Mouse (Mus musculus) spleen, embryonic (tissue): ENCODE data around the gene Ergic1.

Experiments used
- CTCF ChIA-PET: fragments of 350-600 bp; sonication (Branson Sonifier 250); formaldehyde crosslinking; loops from one replicate; lab custom pipeline; 2022; lab: Charles Lee

Ergic1 gene

GRCm38 (mm10) chr17:26698846-26699245 is 137.6 kb downstream of the Ergic1 start:
- CTCF ChIA-PET = interaction anchor here (0.7 to 0.9 kb wide), 2 partner anchors 40 to 190 kb away, joined by 3 to 5 read pairs; no protein-coding TSS in a partner anchor

GRCm38 (mm10) chr17:26699819-26700616 is 138.7 kb downstream of the Ergic1 start:
- CTCF ChIA-PET = interaction anchor here (0.5 to 0.9 kb wide), 4 partner anchors 39 to 533 kb away, joined by 3 to 5 read pairs (median 3); no protein-coding TSS in a partner anchor

GRCm38 (mm10) chr17:26701565-26701964 is 140.3 kb downstream of the Ergic1 start:
- CTCF ChIA-PET = no interaction called here

- CTCF ChIA-PET = no interaction called here
Observed at GRCm38 (mm10) chr17:26702621-26703020, 141.3 kb downstream of the Ergic1 start.

- CTCF ChIA-PET = no interaction called here
Observed at GRCm38 (mm10) chr17:26703671-26704070, 142.4 kb downstream of the Ergic1 start.

- CTCF ChIA-PET = no interaction called here
Observed at GRCm38 (mm10) chr17:26705463-26706359, 144.4 kb downstream of the Ergic1 start.
